Mouse (Mus musculus) brain, embryonic 14.5 days (tissue): ENCODE measurements around the gene Ctnnd2.

Experiments used
- CTCF ChIP-seq: fragments of 200-500 bp; IDR thresholded peaks from 2 replicates; pipeline ENCODE4 v1.5.1; 2012; ENCODE audit warnings: inconsistent platforms, mild to moderate bottlenecking, moderate library complexity, borderline replicate concordance; ENCODE audit not compliant: insufficient read depth, insufficient read length; ENCODE audit errors: extremely low read depth
- POLR2A ChIP-seq: fragments of 200-500 bp; IDR thresholded peaks from 2 replicates; pipeline ENCODE4 v1.6.1; 2012; ENCODE audit warnings: mild to moderate bottlenecking, inconsistent platforms, borderline replicate concordance; ENCODE audit not compliant: poor library complexity, insufficient read depth, insufficient read length, severe bottlenecking; ENCODE audit errors: extremely low read depth

- TF ChIP-seq POLR2A (no peak), CTCF (no peak)
These were observed 834.4 kb downstream of the Ctnnd2 start for GRCm38 (mm10) chr15:31006825-31007157.
